Mouse (Mus musculus): ENCODE measurements at regions not wholly inside any gene's neighbourhood (a gene's known extent, or its start where the extent isn't known, plus 50 kb on each side); places are given as distances from the start of the nearest gene placed in this dataset.

GRCm38 (mm10) chr16:78156138-78156875 lies 145.0 kb upstream of the Cxadr start:
- peak; percentile 20 to 49 for DNase-seq

GRCm38 (mm10) chr16:78153899-78154605 lies 147.2 kb upstream of the Cxadr start:
- DNase-seq, result no peak

GRCm38 (mm10) chr16:78144146-78144545 lies 157.1 kb upstream of the Cxadr start:
- DNase-seq, result no peak

GRCm38 (mm10) chr16:78135501-78135900 lies 165.8 kb upstream of the Cxadr start:
- no peak for DNase-seq

DNA sequence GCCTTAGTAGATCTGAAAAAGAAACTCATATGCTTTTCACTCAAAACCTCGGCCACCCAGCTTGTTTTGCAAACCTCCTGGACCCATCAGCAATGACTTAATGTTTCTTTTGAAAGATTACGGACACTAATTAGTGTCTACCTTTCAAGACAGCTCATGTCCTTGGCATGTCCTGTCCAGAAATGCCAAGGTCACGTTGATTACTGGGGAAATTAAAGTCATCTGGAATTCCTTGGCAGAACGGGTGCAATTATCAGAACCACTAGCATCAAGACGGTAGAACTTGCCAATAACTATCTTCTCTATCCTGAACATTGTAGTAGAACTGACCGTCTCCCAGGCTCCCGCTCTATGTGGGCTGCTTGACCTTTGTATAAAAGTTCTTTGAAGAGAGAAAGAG lies 166.8 kb upstream of the Cxadr start:
- peak; percentile 1 to 17 for DNase-seq

- DNase-seq, result no peak
These were observed 179.6 kb upstream of the Cxadr start for GRCm38 (mm10) chr16:78121668-78122067.

DNA sequence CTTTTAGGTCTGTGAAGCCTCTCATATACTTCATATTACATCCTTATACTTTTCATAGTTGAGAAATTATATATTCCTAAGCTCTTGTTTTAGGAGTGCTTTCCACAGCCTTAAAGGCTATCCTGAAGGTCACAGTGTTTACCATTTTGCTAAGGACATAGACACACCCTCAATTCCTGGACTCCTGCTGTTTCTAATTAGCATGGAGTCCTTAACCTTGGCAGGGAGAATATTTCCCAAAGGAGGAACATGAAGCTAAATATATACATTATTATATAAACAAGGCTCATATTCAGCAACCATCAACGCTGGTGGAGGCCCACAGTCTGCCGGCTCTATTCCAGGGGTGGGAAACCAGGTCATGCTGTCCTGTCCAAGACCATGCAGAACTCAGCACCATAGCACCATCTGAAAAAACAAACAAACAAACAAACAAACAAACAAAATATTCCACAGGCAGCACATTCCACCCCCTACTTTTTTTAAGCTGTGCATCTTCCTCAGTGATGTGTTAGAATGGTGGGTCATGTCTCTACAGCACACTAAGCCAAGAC lies 180.9 kb upstream of the Cxadr start:
- no peak for DNase-seq

DNA sequence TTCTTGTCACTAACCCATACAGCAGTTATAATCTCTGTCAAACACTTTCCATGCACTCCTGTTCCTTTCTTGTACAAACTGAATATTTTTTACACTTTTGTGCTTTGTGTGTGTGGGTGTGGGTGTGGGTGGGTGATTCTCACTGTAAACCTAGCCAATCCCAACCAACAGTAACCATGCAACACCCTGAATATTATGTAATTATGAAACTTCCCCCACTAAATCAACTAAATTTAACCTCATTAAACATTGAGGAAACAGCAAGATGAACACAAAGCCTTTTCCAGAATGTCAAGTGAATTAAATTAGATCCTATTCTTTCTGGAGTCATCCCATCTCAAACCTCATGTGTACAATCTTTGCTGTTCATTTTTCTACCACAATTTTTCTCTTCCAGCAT lies 197.0 kb upstream of the Cxadr start:
- DNase-seq, result no peak

GRCm38 (mm10) chr16:78101415-78102326 lies 199.6 kb upstream of the Cxadr start:
- DNase-seq, result peak; percentile 41 to 48

DNA sequence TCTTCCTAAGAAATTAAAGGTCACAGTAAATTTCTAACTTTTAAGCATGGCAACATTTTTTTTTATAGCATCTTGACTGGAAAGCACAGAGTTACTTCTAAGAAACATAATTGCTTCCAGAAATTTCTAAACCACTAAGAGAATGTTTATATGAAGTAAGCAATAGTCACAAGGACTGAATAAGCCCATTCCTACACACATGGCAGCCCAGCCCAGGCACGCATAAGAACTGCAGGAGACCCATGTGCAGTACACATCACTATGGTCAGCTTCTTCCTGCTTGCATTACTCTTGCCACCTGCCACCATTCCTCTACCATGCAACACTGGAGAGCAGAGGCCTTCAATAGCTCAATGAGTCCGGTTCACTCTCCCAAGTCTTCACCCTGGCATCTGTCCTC lies 201.4 kb upstream of the Cxadr start:
- no peak for DNase-seq

DNA sequence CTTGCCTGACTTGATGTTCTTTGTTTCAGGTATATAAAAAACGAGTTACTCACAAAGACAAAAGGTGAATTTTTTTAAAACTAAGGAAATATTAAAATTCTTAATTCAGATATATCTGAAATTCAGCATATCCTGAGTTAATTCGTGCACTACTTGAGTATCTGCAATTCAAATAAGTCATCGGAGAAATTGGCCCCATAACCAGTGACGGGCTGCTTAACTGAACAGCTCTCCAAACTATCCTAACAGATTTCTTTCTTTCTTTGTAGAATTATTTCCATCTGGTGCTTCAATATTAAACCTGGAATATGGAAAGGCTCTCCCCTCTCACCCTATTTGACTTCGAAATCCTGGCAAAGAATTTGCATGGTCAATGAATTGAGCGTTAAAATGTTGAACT lies 202.2 kb upstream of the Cxadr start:
- no peak for DNase-seq

GRCm38 (mm10) chr16:78098555-78098954 lies 202.7 kb upstream of the Cxadr start:
- no peak for DNase-seq

GRCm38 (mm10) chr16:78096571-78096970 lies 204.7 kb upstream of the Cxadr start:
- DNase-seq, result no peak

GRCm38 (mm10) chr16:78090155-78090554 lies 211.1 kb upstream of the Cxadr start:
- DNase-seq, result no peak

- DNase-seq, result no peak
These were observed 233.7 kb upstream of the Cxadr start for GRCm38 (mm10) chr16:78067532-78068118.

DNA sequence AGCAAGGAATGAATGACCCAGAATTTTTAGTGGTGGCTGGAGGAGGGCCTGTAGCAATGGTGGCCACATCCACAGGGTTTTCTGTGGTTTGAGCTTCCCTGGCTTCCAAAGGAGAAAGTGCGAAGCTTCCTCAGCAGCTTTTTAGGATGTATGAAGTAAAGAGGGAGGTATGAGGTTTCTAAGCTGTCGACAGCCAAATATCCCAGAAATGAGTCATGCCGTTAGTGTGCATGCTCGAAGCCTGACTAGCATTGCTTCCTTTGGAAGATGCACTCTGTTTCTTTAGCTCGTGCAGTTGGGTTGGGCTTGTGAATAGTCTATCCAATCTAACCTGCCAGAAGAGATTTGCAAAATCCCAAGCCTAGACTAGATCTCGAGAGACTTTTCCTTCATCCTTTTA lies 240.8 kb upstream of the Cxadr start:
- no peak for DNase-seq

DNA sequence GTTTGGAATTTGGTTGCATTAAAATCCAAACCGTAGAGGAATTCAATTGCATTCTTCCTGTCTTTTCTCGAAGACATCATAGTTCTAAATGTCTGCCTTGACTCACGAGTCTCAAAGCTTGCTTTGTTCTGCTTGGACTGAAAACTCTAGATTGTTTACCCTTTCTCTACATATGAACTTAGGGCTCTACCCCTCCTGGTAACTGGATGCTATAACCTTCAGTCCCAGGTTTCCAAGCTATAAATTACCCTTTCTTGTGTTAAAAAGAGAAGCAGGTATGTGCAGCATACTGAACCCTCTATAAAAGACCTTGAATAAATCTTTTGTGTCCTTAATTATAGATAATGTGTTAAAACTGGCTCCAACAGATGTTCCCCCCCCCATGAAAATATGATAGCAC lies 243.7 kb upstream of the Cxadr start:
- no peak for DNase-seq

- DNase-seq, result no peak
These were observed 249.2 kb upstream of the Cxadr start for GRCm38 (mm10) chr16:78052133-78052532.

DNA sequence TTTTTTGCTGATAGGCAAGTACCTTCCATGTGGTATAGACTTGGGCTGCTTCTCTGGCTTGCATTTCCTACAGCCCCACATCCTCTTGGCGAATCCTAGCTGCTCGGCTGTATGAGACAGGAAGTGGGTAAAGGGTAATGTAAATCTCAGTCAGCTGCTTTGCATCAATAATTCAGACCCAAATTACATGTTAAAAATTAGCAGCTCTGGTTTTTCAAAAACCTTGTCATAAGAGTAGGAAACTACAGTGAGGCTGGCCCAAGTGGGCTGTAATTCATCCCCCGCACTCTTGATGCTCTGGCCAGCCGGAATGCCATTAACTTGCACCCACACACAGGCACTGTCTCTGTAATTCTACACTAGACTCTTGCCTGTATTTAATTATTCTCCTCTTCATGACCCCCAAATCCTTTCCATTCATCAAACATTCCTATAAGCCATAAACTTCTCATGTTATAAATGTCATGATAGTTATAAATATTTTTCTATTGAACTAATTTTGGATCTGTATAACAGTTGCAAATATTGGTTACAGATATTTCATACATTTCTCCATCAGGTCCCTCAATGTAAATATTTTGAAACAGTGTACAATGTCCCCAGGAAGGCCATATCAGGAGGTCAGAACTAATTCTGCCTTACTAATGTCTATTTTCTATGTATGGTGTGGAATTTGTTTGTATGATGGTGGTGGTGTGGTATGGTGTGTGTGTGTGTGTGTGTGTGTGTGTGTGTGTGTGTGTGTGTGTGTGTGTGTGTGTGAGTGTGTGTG lies 261.0 kb upstream of the Cxadr start:
- no peak for DNase-seq

GRCm38 (mm10) chr16:78019605-78020285 lies 281.5 kb upstream of the Cxadr start:
- no peak for DNase-seq

GRCm38 (mm10) chr16:78015401-78015800 lies 285.9 kb upstream of the Cxadr start:
- peak in 1 of 2 experiments; percentile 2 for DNase-seq
